Mouse (Mus musculus): Measurements from ENCODE around the gene Crim1. TPM values are rescaled to one million over a fixed set of nuclear protein-coding genes. Genes with fewer than 3 reads are reported as not detected.

Gene Crim1
- polyA plus RNA-seq, 1 experiment from 2014 or later = 3.5 TPM

DNA sequence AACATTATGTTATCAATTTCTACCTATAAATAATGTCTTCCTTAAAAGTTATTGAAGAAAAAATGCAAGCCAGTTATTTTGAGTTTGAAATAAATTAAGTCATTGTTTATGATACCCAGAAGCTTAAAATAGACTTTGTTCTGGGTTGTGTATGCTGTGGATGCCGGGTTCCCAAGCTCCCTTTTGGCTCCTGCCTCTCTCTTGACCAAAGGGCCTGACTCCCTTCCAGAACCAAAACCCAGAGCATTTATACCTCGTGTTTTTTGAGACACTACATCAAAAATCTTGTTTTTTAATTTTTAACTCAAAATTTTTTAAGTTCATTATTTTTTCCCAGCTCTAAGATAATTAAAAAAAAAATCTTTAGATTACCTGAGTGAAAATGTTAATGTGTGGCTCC is 87.3 kb downstream of the Crim1 start:
- H3K36me3 ChIP-seq (ENCODE audit: control insufficient read depth, insufficient read depth, low read length) = no peaks in the 10 kb centered on the region
- H3K9ac ChIP-seq (ENCODE audit: low read length) = no peak overlapping the region
- H3K4me3 ChIP-seq (ENCODE audit: low read depth, low read length) = no peak overlapping the region
- WGBS = 80% methylated on average over 2 of the region's 2 CpGs
- no peak for DNase-seq (ENCODE audit: low spot score)
- no peaks in the 10 kb centered on the region for H3K9me3 ChIP-seq (ENCODE audit: control insufficient read depth, low read length)
- H3K27ac ChIP-seq (replicated peaks; ENCODE audit: low read depth, low read length) = no peak overlapping the region
- no peak overlapping the region for H3K4me2 ChIP-seq (ENCODE audit: low read depth, severe bottlenecking)
- no peak for ATAC-seq (ENCODE audit: insufficient number of reproducible peaks, low FRiP score, low TSS enrichment, low read depth)
- no peaks in the 10 kb centered on the region for H3K4me1 ChIP-seq (ENCODE audit: control insufficient read depth, insufficient read depth, low read length)
- no peaks in the 10 kb centered on the region for H3K27me3 ChIP-seq (ENCODE audit: control insufficient read depth, insufficient read depth, low read length)

DNA sequence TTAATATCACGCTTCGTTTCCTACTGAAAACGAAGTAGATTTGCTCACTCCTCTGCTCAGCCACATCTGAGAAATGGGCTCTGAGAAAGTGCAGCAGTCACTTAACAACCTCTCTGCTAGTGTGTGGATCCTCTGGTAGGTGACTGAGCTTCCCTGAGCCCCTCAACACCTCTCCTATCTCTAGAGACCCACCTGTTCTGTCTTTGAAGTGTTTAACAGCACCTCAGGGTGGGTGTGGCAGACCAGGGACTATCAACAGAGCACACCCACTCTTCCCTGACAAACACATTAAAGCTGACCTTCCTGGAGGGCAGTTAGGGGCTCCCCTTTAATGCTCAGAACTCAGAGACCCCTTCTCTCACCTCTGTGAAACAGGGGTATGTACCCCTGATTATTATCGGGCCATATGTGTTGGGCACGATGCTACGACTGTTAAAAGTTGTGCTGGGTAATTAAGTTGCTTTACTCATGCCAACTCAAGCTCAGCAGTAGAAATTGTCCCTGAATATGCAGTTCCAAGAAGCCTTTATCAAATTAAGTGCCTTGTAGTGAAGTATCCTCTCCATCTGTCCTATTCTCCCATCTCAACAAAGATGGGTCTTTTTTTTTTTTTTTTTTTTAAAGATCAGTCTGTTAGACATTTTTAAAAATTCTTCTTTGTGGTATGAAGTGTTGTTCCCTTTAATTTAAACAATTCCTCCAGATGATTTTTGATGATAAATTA is 90.3 kb downstream of the Crim1 start:
- Histone ChIP-seq H3K27ac (replicated peaks; ENCODE audit: low read depth, low read length) (no peak overlapping the region), H3K4me2 (ENCODE audit: low read depth, severe bottlenecking) (no peak overlapping the region), H3K9me3 (ENCODE audit: control insufficient read depth, low read length) (no peaks in the 10 kb centered on the region), H3K9ac (ENCODE audit: low read length) (no peak overlapping the region), H3K4me3 (ENCODE audit: low read depth, low read length) (no peak overlapping the region), H3K36me3 (ENCODE audit: control insufficient read depth, insufficient read depth, low read length) (no peaks in the 10 kb centered on the region), H3K27me3 (ENCODE audit: control insufficient read depth, insufficient read depth, low read length) (no peaks in the 10 kb centered on the region), H3K4me1 (ENCODE audit: control insufficient read depth, insufficient read depth, low read length) (no peaks in the 10 kb centered on the region)
- ATAC-seq (ENCODE audit: insufficient number of reproducible peaks, low FRiP score, low TSS enrichment, low read depth) (no peak), DNase-seq (ENCODE audit: low spot score) (no peak)
- 90% methylated on average over 6 of the region's 6 CpGs for WGBS

DNA sequence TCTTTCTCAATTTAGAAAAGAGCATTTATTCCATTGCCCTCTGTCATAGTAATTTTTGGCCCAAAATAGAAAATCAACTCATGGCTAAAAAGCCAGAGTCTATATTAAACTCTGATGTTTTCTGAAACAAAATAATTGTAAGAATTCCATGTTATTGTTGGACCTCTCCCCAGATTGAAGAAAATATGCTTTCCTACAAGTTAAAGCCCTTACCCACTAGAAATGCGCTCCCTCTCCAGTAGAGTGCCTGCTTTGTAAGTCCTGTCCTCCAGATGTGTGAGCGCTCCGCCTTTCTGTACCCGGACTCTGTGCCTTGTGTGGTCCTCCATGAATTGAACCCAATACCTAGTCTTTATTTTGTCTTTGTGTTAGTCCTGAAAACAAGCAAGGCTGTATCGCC is 91.0 kb downstream of the Crim1 start:
- Histone ChIP-seq H3K9ac (ENCODE audit: low read length) (no peak overlapping the region), H3K27me3 (ENCODE audit: control insufficient read depth, insufficient read depth, low read length) (no peaks in the 10 kb centered on the region), H3K4me3 (ENCODE audit: low read depth, low read length) (no peak overlapping the region), H3K4me1 (ENCODE audit: control insufficient read depth, insufficient read depth, low read length) (no peaks in the 10 kb centered on the region), H3K4me2 (ENCODE audit: low read depth, severe bottlenecking) (no peak overlapping the region), H3K27ac (replicated peaks; ENCODE audit: low read depth, low read length) (no peak overlapping the region), H3K9me3 (ENCODE audit: control insufficient read depth, low read length) (no peaks in the 10 kb centered on the region), H3K36me3 (ENCODE audit: control insufficient read depth, insufficient read depth, low read length) (no peaks in the 10 kb centered on the region)
- DNase-seq (ENCODE audit: low spot score) (no peak), ATAC-seq (ENCODE audit: insufficient number of reproducible peaks, low FRiP score, low TSS enrichment, low read depth) (no peak)
- 94% methylated on average over 5 of the region's 5 CpGs for WGBS

DNA sequence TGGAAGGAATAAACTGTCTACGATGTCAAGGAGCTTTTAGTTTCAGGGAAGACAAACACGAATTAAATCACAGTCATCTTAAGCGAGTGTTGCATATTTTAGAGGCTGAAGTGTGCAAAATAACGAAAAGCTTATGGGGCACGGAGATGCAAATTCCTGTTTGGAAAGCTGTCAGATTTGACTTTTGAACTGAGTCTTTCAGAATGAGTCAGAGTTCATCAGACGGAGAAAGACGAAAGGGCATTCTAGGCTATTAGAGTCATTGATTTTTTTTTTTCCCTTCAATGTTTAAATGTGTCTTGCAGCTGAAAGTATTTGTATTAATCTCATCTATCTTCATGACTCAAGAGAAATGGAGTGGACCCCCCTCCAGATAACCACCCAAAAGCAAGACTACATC is 92.3 kb downstream of the Crim1 start:
- no peaks in the 10 kb centered on the region for H3K9me3 ChIP-seq (ENCODE audit: control insufficient read depth, low read length)
- H3K27ac ChIP-seq (replicated peaks; ENCODE audit: low read depth, low read length) = no peak overlapping the region
- H3K36me3 ChIP-seq (ENCODE audit: control insufficient read depth, insufficient read depth, low read length) = no peaks in the 10 kb centered on the region
- H3K4me3 ChIP-seq (ENCODE audit: low read depth, low read length) = no peak overlapping the region
- H3K27me3 ChIP-seq (ENCODE audit: control insufficient read depth, insufficient read depth, low read length) = no peaks in the 10 kb centered on the region
- H3K4me1 ChIP-seq (ENCODE audit: control insufficient read depth, insufficient read depth, low read length) = no peaks in the 10 kb centered on the region
- no peak overlapping the region for H3K9ac ChIP-seq (ENCODE audit: low read length)
- no peak overlapping the region for H3K4me2 ChIP-seq (ENCODE audit: low read depth, severe bottlenecking)
- DNase-seq (ENCODE audit: low spot score) (no peak), ATAC-seq (ENCODE audit: insufficient number of reproducible peaks, low FRiP score, low TSS enrichment, low read depth) (no peak)
- WGBS = 87% methylated on average over 7 of the region's 7 CpGs

DNA sequence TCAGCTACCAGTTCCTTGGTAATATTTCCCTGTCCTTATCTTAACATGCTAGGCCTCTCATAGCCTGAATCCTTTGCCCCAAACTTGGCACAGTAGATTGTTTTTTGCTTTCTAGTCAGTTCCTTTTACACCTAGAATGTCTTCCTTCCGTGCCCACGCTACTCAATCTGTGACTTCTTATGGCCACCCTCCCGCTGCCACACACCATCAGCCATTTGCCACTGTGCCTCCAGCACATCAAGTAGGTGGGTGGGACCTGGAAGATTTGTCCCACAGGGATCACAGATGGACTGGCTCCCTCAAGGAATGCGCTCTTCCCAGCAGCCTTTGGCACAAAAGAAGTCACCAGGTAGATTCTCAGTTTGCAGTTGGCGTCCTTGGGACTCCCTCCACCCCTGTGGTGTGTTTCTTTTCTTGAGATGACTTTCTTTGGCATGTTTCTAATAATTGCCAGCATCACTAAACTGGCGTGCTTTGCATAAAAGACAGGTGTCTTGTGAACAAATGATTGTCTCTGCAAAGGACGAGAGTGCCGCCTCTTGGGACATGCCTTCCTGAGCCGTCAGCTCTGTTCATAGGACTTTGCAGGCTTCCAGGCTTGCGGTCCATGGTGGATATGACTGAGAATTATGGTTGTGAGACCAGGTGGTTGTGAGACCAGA is 92.9 kb downstream of the Crim1 start:
- Histone ChIP-seq H3K36me3 (ENCODE audit: control insufficient read depth, insufficient read depth, low read length) (no peaks in the 10 kb centered on the region), H3K9ac (ENCODE audit: low read length) (no peak overlapping the region), H3K4me1 (ENCODE audit: control insufficient read depth, insufficient read depth, low read length) (no peaks in the 10 kb centered on the region), H3K27ac (replicated peaks; ENCODE audit: low read depth, low read length) (no peak overlapping the region), H3K9me3 (ENCODE audit: control insufficient read depth, low read length) (no peaks in the 10 kb centered on the region), H3K4me3 (ENCODE audit: low read depth, low read length) (no peak overlapping the region), H3K27me3 (ENCODE audit: control insufficient read depth, insufficient read depth, low read length) (no peaks in the 10 kb centered on the region), H3K4me2 (ENCODE audit: low read depth, severe bottlenecking) (no peak overlapping the region)
- ATAC-seq (ENCODE audit: insufficient number of reproducible peaks, low FRiP score, low TSS enrichment, low read depth) (no peak), DNase-seq (ENCODE audit: low spot score) (no peak)
- 94% methylated on average over 10 of the region's 10 CpGs for WGBS

DNA sequence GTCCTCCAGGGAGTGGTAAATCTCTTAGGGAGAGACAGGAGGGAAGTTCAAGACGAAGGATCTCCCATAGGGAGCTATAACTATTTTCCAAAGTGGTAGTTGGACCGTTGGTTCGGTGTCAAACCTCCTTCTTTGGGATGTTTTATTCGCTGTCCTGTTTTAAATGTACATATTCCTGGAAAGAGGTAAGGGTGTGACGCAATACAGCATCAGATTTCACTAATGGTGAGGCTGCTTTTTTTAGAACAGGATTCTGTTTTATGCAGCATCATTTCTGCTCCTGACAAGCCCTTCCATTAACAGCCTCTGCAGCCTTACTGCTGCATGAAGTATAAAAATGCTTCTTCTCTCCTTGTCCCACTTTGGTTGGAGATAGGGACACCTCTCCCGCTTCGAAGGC is 95.9 kb downstream of the Crim1 start:
- H3K27me3 ChIP-seq (ENCODE audit: control insufficient read depth, insufficient read depth, low read length) = no peaks in the 10 kb centered on the region
- H3K9me3 ChIP-seq (ENCODE audit: control insufficient read depth, low read length) = no peaks in the 10 kb centered on the region
- H3K4me2 ChIP-seq (ENCODE audit: low read depth, severe bottlenecking) = no peak overlapping the region
- H3K36me3 ChIP-seq (ENCODE audit: control insufficient read depth, insufficient read depth, low read length) = no peaks in the 10 kb centered on the region
- DNase-seq (ENCODE audit: low spot score) (no peak), ATAC-seq (ENCODE audit: insufficient number of reproducible peaks, low FRiP score, low TSS enrichment, low read depth) (no peak)
- H3K27ac ChIP-seq (replicated peaks; ENCODE audit: low read depth, low read length) = no peak overlapping the region
- H3K9ac ChIP-seq (ENCODE audit: low read length) = no peak overlapping the region
- H3K4me1 ChIP-seq (ENCODE audit: control insufficient read depth, insufficient read depth, low read length) = no peaks in the 10 kb centered on the region
- no peak overlapping the region for H3K4me3 ChIP-seq (ENCODE audit: low read depth, low read length)
- 84% methylated on average over 7 of the region's 7 CpGs for WGBS

DNA sequence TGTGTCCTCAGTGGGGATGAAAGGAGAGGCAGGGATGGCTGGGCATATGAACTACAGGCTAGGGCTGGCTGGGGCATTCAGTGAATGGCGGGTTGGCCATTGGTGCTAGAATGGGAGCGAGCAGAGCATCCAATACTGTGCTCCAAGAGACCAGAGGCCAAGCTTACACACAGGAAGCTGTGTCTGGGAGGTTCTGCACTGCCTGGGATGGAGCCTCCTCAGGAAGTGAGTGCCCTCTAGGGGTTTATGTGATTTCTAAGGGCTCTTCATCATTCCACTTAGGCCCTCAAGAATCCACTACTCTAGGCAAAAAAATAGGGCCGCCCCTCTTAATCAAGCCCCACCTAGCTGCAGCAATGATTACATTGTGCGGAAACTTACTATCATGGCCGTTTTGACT is 98.1 kb downstream of the Crim1 start:
- no peak overlapping the region for H3K4me3 ChIP-seq (ENCODE audit: low read depth, low read length)
- H3K27me3 ChIP-seq (ENCODE audit: control insufficient read depth, insufficient read depth, low read length) = no peaks in the 10 kb centered on the region
- H3K4me2 ChIP-seq (ENCODE audit: low read depth, severe bottlenecking) = no peak overlapping the region
- no peak overlapping the region for H3K27ac ChIP-seq (replicated peaks; ENCODE audit: low read depth, low read length)
- 69% methylated on average over 5 of the region's 5 CpGs for WGBS
- no peak for DNase-seq (ENCODE audit: low spot score)
- H3K36me3 ChIP-seq (ENCODE audit: control insufficient read depth, insufficient read depth, low read length) = no peaks in the 10 kb centered on the region
- no peaks in the 10 kb centered on the region for H3K9me3 ChIP-seq (ENCODE audit: control insufficient read depth, low read length)
- H3K9ac ChIP-seq (ENCODE audit: low read length) = no peak overlapping the region
- ATAC-seq (ENCODE audit: insufficient number of reproducible peaks, low FRiP score, low TSS enrichment, low read depth) = no peak
- H3K4me1 ChIP-seq (ENCODE audit: control insufficient read depth, insufficient read depth, low read length) = no peaks in the 10 kb centered on the region

DNA sequence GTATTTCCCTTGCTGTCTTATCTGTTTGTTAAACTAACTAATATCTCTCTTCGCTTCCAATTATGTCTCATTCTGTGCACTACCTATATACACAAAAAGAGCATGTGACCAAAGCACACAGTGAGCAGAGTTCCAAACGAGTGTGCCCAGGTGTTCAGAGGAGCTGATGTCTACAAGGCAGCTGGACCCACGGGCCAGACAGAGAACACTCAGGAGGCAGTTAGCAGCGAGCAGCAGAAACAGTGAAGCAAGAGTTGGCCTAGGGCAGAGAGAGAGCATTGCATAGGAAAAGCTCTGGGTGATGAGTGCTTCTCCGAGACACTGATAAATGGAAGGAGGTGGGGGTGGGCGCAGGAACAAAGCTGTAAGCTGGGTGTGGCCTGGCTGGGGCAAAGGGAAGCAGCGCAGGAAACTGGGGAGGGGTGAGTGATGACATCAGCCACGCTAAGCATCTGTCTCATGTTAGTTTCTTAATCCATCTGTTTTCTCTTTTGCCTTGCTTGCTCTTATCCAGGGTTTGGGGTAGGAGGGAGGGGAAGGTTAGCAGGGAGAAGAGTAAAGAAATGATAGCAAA is 99.0 kb downstream of the Crim1 start:
- Histone ChIP-seq H3K9me3 (ENCODE audit: control insufficient read depth, low read length) (no peaks in the 10 kb centered on the region), H3K4me2 (ENCODE audit: low read depth, severe bottlenecking) (no peak overlapping the region), H3K27ac (replicated peaks; ENCODE audit: low read depth, low read length) (no peak overlapping the region), H3K9ac (ENCODE audit: low read length) (no peak overlapping the region), H3K4me3 (ENCODE audit: low read depth, low read length) (no peak overlapping the region), H3K27me3 (ENCODE audit: control insufficient read depth, insufficient read depth, low read length) (no peaks in the 10 kb centered on the region), H3K36me3 (ENCODE audit: control insufficient read depth, insufficient read depth, low read length) (no peaks in the 10 kb centered on the region), H3K4me1 (ENCODE audit: control insufficient read depth, insufficient read depth, low read length) (no peaks in the 10 kb centered on the region)
- ATAC-seq (ENCODE audit: insufficient number of reproducible peaks, low FRiP score, low TSS enrichment, low read depth) (no peak), DNase-seq (ENCODE audit: low spot score) (no peak)
- 35% methylated on average over 8 of the region's 8 CpGs for WGBS
